Comparison of ENCODE assay signal across 17 mouse cellular contexts in the genomic region with DNA sequence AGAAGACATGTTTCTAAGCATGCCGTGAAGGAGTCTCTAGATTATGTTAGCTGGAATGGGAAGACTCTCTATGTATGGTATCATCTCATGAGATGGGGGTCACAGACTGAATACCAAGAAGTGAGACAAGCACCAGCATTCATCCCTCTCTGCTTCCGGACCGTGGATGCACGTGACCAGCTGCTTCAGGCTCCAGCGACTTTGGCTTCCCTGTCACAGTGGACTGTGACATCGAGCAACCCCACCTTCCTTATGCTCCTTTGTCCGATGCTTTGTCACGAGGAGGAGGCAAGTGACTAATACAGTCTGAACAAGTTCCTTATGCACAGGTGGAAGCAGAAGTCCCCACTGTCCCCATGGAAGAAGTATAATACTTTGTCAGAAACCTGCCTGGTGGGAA. TPM values are rescaled to one million over a fixed set of nuclear protein-coding genes. Genes with fewer than 3 reads are reported as not detected.
"Had no signal": no experiment of that assay in that cellular context is flagged by ENCODE, and none has a peak within 500 bp of the region (broad histone marks: within the 10 kb centered on the region; RNA-seq: fewer than 3 reads in every experiment).

No protein-coding gene starts in this region.

- H3K4me2 ChIP-seq: liver, embryonic 12.5 days; lung, embryonic 14.5 days; neural tube, embryonic 15.5 days had no signal

- H3K27me3 ChIP-seq: neural tube, embryonic 15.5 days had no signal

- H3K9ac ChIP-seq: liver, embryonic 12.5 days; lung, embryonic 14.5 days; neural tube, embryonic 15.5 days had no signal

- H3K36me3 ChIP-seq: limb, embryonic 10.5 days; liver, embryonic 12.5 days; midbrain, embryonic 10.5 days; neural tube, embryonic 15.5 days had no signal

- H3K4me3 ChIP-seq: layer of hippocampus, adult 2 months; limb, embryonic 10.5 days; liver, embryonic 12.5 days; midbrain, embryonic 10.5 days; myocyte; neural tube, embryonic 15.5 days had no signal

- H3K27ac ChIP-seq: hindbrain, postnatal 0 days; layer of hippocampus, adult 2 months; limb, embryonic 10.5 days; liver, embryonic 12.5 days; midbrain, embryonic 10.5 days; neural tube, embryonic 15.5 days had no signal

- DNase-seq: lung, postnatal 4 days; midbrain, embryonic 14.5 days; right cerebral cortex, adult 18-20 months; right cerebral cortex, postnatal 25 days; thymus, adult 18-20 months; thymus, postnatal 14 days had no signal

- H3K4me1 ChIP-seq: limb, embryonic 10.5 days; liver, embryonic 12.5 days; midbrain, embryonic 10.5 days; neural tube, embryonic 15.5 days had no signal

- H3K9me3 ChIP-seq: limb, embryonic 10.5 days; liver, embryonic 12.5 days; midbrain, embryonic 10.5 days; neural tube, embryonic 15.5 days had no signal

- ATAC-seq: hindbrain, postnatal 0 days; liver, embryonic 12.5 days had no signal

RNA-seq across cellular contexts. Expression of a gene that starts 48.2 kb away (rescaled TPM):
- polyA plus RNA-seq: hindbrain, postnatal 0 days; limb, embryonic 10.5 days; liver, embryonic 12.5 days; liver, embryonic 16.5 days; lung, embryonic 14.5 days; midbrain, embryonic 10.5 days; midbrain, embryonic 14.5 days; neural tube, embryonic 11.5 days; neural tube, embryonic 15.5 days; stomach, embryonic 14.5 days had no signal
